Mouse (Mus musculus): ENCODE data around the gene Gm20696. TPM values are rescaled to one million over a fixed set of nuclear protein-coding genes. Genes with fewer than 3 reads are reported as not detected.

Gm20696 gene
- total RNA-seq, 2 experiments from 2014 or later = 6.3 to 11.9 TPM

GRCm38 (mm10) chr6:99289220-99289619 is 377.4 kb downstream of the Gm20696 start:
- intact Hi-C loops (cut with DNase I) = no loop called here
- DNase-seq (ENCODE audit: low spot score in 2 of 2) = no peak

- intact Hi-C loops (cut with DNase I) = no loop called here
- DNase-seq (ENCODE audit: low spot score in 2 of 2) = no peak
Measured at GRCm38 (mm10) chr6:99285026-99285425, 381.6 kb downstream of the Gm20696 start.

GRCm38 (mm10) chr6:99284019-99284418 is 382.6 kb downstream of the Gm20696 start:
- DNase-seq (ENCODE audit: low spot score in 2 of 2) = no peak
- intact Hi-C loops (cut with DNase I) = no loop called here

- DNase-seq (ENCODE audit: low spot score in 2 of 2) = no peak
- intact Hi-C loops (cut with DNase I) = no loop called here
Measured at GRCm38 (mm10) chr6:99282866-99283657, 383.5 kb downstream of the Gm20696 start.

- intact Hi-C loops (cut with DNase I) = no loop called here
Measured at GRCm38 (mm10) chr6:99281433-99281832, 385.2 kb downstream of the Gm20696 start.

GRCm38 (mm10) chr6:99280619-99281018 is 386.0 kb downstream of the Gm20696 start:
- intact Hi-C loops (cut with DNase I) = no loop called here
- DNase-seq (ENCODE audit: low spot score in 2 of 2) = no peak

More at GRCm38 (mm10) chr6:99281433-99281832, 385.2 kb downstream of the Gm20696 start:
- DNase-seq (ENCODE audit: low spot score in 2 of 2) = no peak

GRCm38 (mm10) chr6:99277251-99277650 is 389.3 kb downstream of the Gm20696 start:
- no peak for DNase-seq (ENCODE audit: low spot score in 2 of 2)
- intact Hi-C loops (cut with DNase I) = no loop called here

- DNase-seq (ENCODE audit: low spot score in 2 of 2) = no peak
- intact Hi-C loops (cut with DNase I) = no loop called here
Measured at GRCm38 (mm10) chr6:99276297-99276653, 390.3 kb downstream of the Gm20696 start.

GRCm38 (mm10) chr6:99275381-99276296 is 391.0 kb downstream of the Gm20696 start:
- intact Hi-C loops (cut with DNase I) = no loop called here
- DNase-seq (ENCODE audit: low spot score in 2 of 2) = no peak

- intact Hi-C loops (cut with DNase I) = no loop called here
- no peak for DNase-seq (ENCODE audit: low spot score in 2 of 2)
Measured at GRCm38 (mm10) chr6:99274667-99275066, 391.9 kb downstream of the Gm20696 start.

- DNase-seq (ENCODE audit: low spot score in 2 of 2) = no peak
- intact Hi-C loops (cut with DNase I) = no loop called here
Measured at GRCm38 (mm10) chr6:99274222-99274621, 392.4 kb downstream of the Gm20696 start.

- DNase-seq (ENCODE audit: low spot score in 2 of 2) = no peak
- intact Hi-C loops (cut with DNase I) = no loop called here
Measured at GRCm38 (mm10) chr6:99273177-99273576, 393.4 kb downstream of the Gm20696 start.

- no peak for DNase-seq (ENCODE audit: low spot score in 2 of 2)
- intact Hi-C loops (cut with DNase I) = no loop called here
Measured at GRCm38 (mm10) chr6:99272174-99272573, 394.4 kb downstream of the Gm20696 start.

GRCm38 (mm10) chr6:99271741-99272140 is 394.9 kb downstream of the Gm20696 start:
- intact Hi-C loops (cut with DNase I) = no loop called here
- no peak for DNase-seq (ENCODE audit: low spot score in 2 of 2)

GRCm38 (mm10) chr6:99269921-99270320 is 396.7 kb downstream of the Gm20696 start:
- DNase-seq (ENCODE audit: low spot score in 2 of 2) = peak in 1 of 2 experiments; percentile 15
- intact Hi-C loops (cut with DNase I) = loop anchor here (1.0 to 10.0 kb wide), 4 partner anchors 25 to 745 kb away; partner anchors contain the start of gene Foxp1

- DNase-seq (ENCODE audit: low spot score in 2 of 2) = no peak
Measured at GRCm38 (mm10) chr6:99268171-99269061, 398.2 kb downstream of the Gm20696 start.

GRCm38 (mm10) chr6:99265945-99266656 is 400.5 kb downstream of the Gm20696 start:
- DNase-seq (ENCODE audit: low spot score in 2 of 2) = peak; percentile 25 to 46
- intact Hi-C loops (cut with DNase I) = loop anchor here (5.0 to 10.0 kb wide), 3 partner anchors 181 to 741 kb away; partner anchors contain the start of gene Foxp1

More at GRCm38 (mm10) chr6:99268171-99269061, 398.2 kb downstream of the Gm20696 start:
- intact Hi-C loops (cut with DNase I) = loop anchor here (5.0 to 10.0 kb wide), 3 partner anchors 179 to 744 kb away; partner anchors contain the start of gene Foxp1

- intact Hi-C loops (cut with DNase I) = loop anchor here (5.0 to 10.0 kb wide), 3 partner anchors 182 to 740 kb away; partner anchors contain the start of gene Foxp1
- DNase-seq (ENCODE audit: low spot score in 2 of 2) = no peak
Measured at GRCm38 (mm10) chr6:99265173-99265572, 401.4 kb downstream of the Gm20696 start.

All from left cerebral cortex, postnatal 36 days (tissue).